Mouse (Mus musculus) megakaryocyte, embryonic 14.5 days (primary cell): Measurements from ENCODE around the gene Ttc27.

Source experiments
- FLI1 ChIP-seq: IDR thresholded peaks from 2 replicates; pipeline ENCODE4 v1.6.1; 2012; ENCODE audit warnings: low read length, inconsistent platforms, mixed read lengths
- GATA1 ChIP-seq: IDR thresholded peaks from 3 replicates; pipeline ENCODE4 v1.6.1; 2012; ENCODE audit warnings: mixed read lengths, low read length, inconsistent platforms, borderline replicate concordance

GRCm38 (mm10) chr17:74688555-74688954 is 29.0 kb upstream of the Ttc27 start:
- TF ChIP-seq GATA1 (no peak), FLI1 (no peak)
